Mouse (Mus musculus) MEL (cell line): Measurements from ENCODE around the gene Tmed8.

Experiments
- CTCF ChIP-seq, 3 experiments: IDR thresholded peaks in 2 of 3; conservative IDR thresholded peaks in 1 of 3; 2 replicates each; pipeline ENCODE4 v1.5.1; 2011 to 2012; ENCODE audit warnings: low read length in 3 of 3, low read depth in 2 of 3, mild to moderate bottlenecking in 2 of 3, improper control_type of control experiment in 1 of 3, inconsistent platforms in 1 of 3, mixed read lengths in 1 of 3, moderate library complexity in 1 of 3; ENCODE audit not compliant: control insufficient read depth in 1 of 3, insufficient read depth in 1 of 3, poor library complexity in 1 of 3, severe bottlenecking in 1 of 3
- EP300 ChIP-seq, 2 experiments: IDR thresholded peaks; 2 replicates each; pipeline ENCODE4 v1.6.1; 2011; ENCODE audit warnings: improper control_type of control experiment in 2 of 2, low read length in 2 of 2, low read depth in 1 of 2, mild to moderate bottlenecking in 1 of 2
- MEF2A ChIP-seq: IDR thresholded peaks from 2 replicates; pipeline ENCODE4 v1.6.1; 2014; ENCODE audit warnings: low read depth, mild to moderate bottlenecking, inconsistent platforms, low read length, improper control_type of control experiment; ENCODE audit not compliant: poor library complexity, insufficient replicate concordance, severe bottlenecking; ENCODE audit errors: extremely low read depth
- MYB ChIP-seq: IDR thresholded peaks from 2 replicates; pipeline ENCODE4 v1.6.1; 2011; ENCODE audit warnings: mild to moderate bottlenecking, low read depth, low read length, improper control_type of control experiment
- POLR2A ChIP-seq, 2 experiments: IDR thresholded peaks; 2 replicates each; pipeline ENCODE4 v1.6.1; 2011 to 2012; ENCODE audit warnings: low read length in 2 of 2, mild to moderate bottlenecking in 2 of 2, control low read depth in 1 of 2, improper control_type of control experiment in 1 of 2, low read depth in 1 of 2, moderate library complexity in 1 of 2; ENCODE audit not compliant: control insufficient read depth in 1 of 2, insufficient read depth in 1 of 2, poor library complexity in 1 of 2
- ZMIZ1 ChIP-seq: IDR thresholded peaks from 2 replicates; pipeline ENCODE4 v1.6.1; 2012; ENCODE audit warnings: low read depth, mild to moderate bottlenecking, inconsistent platforms, low read length, improper control_type of control experiment, moderate library complexity

- TF ChIP-seq CTCF (IDR thresholded peaks at IDR 0.05 in 2 of 3, conservative IDR thresholded peaks at IDR 0.05 in 1 of 3; ENCODE audit: control insufficient read depth in 1 of 3, insufficient read depth in 1 of 3, low read depth in 2 of 3, low read length in 3 of 3, poor library complexity in 1 of 3, severe bottlenecking in 1 of 3) (no peak), EP300 (IDR thresholded peaks at IDR 0.05; ENCODE audit: low read depth in 1 of 2, low read length in 2 of 2) (no peak), ZMIZ1 (no peak), POLR2A (IDR thresholded peaks at IDR 0.05; ENCODE audit: control insufficient read depth in 1 of 2, insufficient read depth in 1 of 2, low read depth in 1 of 2, low read length in 2 of 2, poor library complexity in 1 of 2) (no peak), MEF2A (no peak), MYB (no peak)
Observed at GRCm38 (mm10) chr12:87149471-87149870, 50.8 kb downstream of the Tmed8 start.
